Mouse (Mus musculus) frontal cortex, adult 2 months (tissue): ENCODE results near the gene Nmt1. TPM values are rescaled to one million over a fixed set of nuclear protein-coding genes. Genes with fewer than 3 reads are reported as not detected.
A peak's percentile ranks its signal among the peaks of the same experiment; 100 is the strongest.

ENCODE experiments used
- DNase-seq, 2 experiments: peaks; one replicate each; pipeline ENCODE4 v3.0.0; 2022; ENCODE audit warnings: low spot score in 1 of 2; ENCODE audit errors: extremely low spot score in 1 of 2
- polyA plus RNA-seq: library from polyadenylated mRNA; depleted of rRNA; stranded (reverse); fragments of >200 nt; gene quantifications from 2 replicates; pipeline ENCODE4 v1.2.3, GENCODE M21; 2012; rRNA removed

Nmt1 gene
- polyA plus RNA-seq, 1 experiment, result 81.3 TPM

DNA sequence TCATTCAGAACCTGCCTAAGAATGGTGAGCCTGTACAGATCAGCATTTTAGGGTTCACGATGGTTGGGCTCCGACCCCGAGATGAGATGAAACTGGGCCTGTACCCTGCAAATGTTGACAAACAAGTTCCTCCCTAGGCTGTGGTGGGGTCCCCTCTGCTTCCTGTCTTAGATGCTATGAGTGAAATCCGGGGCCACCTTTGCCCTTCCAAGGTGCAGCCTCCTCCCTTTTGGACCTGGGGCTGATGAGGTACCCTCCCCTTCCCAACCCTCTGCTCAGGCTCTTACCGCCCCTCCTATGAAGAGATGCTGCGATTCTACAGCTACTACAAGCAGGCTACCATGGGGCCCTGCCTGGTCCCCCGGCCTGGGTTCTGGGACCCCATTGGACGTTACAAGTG is 75.6 kb downstream of the Nmt1 start:
- no peak for DNase-seq

DNA sequence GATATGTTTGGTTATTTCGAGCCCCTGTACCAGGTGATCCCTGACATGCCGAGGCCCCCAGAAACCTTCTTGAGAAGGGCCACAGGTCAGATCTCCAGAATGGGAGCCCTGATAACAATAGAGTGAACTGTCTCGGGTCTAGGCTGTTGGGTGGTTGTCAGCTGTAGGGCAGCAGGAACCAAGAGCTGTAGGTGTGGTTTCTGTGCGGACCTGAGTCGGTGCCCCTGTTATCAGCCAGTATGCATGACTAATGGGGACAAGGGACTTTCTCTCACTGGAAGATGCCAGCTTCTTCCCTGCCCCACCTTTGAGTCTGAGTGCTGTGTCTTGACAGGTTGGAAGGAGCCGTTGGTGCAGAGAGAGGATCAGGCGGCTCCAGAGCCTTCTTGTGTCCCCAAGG is 76.5 kb downstream of the Nmt1 start:
- no peak for DNase-seq

DNA sequence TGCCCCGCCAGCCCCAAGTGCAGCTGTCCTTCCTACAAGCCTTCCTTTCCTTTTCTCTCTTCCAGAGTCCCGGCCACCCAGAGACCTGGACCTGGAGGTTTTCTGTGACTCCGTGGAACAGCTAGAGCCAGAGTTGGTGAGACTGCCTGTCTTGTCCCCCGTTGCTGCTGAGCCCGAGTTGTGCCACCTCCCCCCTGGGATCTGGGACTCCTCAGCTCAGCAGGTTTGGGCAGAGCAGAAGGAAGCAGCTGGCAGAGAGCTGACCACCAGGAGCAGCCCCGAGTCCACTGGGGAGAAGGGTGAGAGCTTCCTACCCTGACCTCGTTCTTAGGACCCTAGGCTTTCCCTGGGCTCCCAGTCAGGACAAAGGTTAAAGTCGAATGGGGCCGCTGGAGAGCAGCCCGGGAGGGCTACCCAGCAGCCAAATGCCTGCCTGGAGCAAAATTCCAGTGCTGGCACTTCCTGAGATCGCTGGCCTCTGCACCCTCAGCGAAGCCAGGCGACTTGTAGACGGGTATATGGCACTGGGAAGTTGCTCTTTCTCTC is 77.3 kb downstream of the Nmt1 start:
- no peak for DNase-seq

DNA sequence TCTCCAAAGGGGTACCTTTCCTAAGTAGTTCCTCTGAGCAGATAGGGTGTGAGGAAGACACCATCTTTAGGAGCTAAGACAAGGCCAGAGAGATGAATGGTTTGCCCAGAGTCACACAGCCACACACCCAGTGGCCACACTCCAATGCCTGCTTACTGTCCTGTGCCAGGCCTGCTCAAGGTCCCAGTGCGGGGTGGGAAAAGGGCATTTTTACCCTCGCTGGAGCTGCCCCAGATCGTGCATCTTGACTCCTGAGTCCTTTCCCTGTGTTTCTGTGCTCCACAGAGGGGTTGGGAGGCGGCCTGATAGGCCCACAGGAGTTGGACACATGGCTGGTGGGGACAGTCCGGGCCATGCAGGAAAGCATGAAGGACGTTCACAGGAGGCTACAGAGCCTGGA is 77.8 kb downstream of the Nmt1 start:
- DNase-seq, result no peak

DNA sequence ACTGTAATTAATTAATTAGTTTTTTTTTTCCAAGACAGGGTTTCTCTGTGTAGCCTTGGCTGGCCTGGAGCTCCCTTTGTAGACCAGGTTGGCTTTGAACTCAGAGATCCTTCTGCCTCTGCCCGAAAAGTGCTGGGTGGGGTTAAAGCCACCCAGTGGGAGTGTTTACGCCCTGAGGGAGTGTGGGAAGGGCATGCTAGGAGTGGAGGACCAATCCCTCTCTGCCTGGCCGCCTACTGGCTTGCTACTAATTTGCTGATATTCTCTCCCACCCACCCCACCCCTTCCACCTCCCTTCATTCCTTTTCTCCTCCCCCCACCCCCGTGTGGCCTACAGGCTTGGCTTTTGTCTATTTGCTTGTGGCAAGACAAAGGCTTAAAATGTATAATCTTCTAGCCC is 78.4 kb downstream of the Nmt1 start:
- no peak for DNase-seq

DNA sequence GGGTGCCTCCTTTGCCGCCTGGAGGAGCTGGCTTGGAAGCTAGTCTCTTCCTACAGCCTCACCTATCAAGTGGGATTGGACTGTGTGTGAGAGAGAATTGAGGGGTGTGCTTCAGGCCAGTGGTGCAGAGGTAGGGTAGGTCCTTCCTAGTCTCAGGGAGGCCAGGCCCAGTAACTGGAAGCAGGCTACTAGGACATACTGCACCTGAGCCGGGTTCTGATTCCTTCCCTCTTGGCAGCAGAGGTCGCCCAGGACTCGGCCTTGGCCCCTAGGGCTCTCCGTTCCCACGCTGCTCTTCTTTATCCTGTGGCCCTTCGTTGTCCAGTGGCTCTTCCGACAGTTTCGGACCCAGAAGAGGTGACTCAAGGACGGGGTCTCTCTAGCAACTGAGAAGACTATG is 83.3 kb downstream of the Nmt1 start:
- no peak for DNase-seq

DNA sequence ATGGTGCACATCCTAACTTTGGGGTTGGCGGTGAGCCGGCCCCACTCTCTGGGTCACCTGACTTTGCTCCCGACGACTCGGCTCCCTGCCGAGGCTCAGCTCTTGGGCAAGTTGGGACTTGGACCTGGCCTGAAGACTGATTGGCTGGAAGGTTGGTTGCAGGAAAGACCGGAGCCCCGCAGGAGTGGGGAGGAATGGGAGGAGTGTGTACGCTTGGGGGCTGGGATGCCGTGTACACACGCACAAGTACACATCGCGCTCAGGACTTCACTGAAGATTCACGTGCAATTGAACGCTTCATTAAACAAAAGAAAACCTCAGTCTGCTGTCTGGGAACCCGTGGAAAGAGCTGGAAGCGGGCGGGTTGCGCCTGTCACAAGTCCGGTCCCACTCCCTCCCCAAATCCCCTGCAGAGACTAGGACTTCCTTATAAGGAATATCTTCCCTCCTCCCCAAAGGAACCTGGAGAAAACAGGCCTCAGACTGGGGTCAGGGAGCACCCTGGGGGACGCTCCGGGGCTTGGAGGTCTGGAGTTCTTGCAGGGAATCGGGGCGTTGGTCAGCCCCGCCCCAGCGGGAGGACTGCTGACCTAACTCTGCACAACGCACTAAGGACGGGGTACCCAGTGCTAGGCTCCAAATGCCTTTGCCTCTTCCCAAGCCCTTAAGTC is 84.0 kb downstream of the Nmt1 start:
- no peak for DNase-seq

DNA sequence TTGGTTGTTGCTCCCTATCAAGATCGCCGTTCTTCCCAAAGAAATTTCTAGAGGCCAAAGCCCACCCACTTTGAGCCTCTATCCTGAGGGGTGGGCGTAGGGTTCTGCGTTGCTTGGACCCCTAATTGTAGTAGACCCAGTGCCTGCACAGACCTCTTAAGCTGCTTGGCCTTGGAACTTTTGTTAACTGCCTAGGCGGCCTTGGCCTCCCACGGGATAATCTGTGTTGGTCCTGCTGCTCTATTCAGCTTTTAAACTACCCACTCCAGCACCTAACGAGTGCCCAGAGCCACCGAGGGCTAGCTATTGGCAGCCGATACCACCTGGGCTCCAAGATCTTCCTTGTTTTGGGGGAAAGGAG is 84.5 kb downstream of the Nmt1 start:
- no peak for DNase-seq

DNA sequence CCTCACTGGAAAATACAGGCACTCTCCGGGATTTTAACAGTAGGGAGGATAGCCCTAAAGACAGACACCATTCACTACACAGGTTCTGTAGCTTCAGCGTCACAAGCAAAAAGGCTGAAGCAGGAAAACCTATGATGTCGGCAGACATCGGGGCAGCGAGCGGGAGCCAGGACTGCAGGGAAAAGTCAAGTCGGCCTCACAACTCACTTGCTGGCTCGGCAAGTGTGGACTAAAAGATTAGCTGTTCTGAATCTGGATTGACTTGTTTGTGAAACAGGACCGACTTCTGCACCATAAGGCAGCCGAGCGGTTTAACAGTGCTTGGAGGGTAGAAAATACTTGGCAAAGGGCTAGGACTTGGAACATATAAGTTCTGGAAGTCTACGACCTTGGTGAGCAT is 85.0 kb downstream of the Nmt1 start:
- no peak for DNase-seq

DNA sequence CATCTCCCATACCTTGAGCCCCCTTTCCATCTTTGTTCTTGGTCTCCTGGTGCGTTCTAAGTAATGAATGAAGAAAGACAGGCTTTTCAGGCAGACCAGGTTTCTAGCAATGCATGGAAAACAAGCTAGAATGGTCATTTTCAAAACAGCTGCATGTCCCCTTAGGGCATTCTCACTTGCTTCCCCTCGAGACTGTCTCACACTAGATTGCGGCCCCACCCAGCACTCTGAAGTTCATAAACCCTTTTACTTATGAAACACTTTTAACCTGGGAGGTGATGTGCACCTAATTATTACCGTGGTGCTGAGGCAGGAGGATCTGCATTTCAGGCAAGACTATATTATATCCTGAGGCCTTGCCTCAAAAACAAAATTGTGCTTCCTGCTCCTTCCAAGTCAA is 85.8 kb downstream of the Nmt1 start:
- DNase-seq, result no peak

DNA sequence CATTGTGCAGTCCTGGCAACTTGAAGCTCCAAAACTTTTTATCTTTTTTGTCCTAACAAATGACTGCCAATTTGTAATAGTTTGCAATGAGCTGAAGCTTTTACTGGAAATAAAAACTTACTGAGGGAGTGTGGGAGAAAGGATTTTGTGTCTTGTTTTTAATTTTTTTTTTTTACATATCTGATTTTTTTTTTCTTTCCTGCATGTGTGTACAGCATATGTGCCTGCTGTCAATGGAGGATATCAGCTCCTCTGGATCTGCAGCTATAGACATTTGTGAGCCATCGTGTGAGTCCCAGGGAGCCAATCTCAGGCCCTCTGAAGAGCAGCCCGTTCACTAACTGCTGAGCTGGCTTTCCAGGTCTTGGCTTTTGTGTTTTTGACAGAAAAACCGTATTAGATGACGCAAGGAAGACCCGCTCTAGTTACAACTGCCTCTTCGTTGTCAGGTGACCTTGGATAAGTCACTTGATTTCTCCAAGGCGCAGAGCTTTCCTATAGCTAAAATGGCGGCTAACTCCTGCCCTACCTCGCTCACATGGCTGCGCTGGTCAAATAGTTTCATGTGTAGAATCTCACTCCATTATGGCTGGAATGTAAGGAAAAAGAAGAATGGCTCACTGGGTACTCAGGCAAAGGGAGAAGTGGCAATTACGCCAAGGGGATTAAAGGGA is 86.4 kb downstream of the Nmt1 start:
- DNase-seq, result no peak

DNA sequence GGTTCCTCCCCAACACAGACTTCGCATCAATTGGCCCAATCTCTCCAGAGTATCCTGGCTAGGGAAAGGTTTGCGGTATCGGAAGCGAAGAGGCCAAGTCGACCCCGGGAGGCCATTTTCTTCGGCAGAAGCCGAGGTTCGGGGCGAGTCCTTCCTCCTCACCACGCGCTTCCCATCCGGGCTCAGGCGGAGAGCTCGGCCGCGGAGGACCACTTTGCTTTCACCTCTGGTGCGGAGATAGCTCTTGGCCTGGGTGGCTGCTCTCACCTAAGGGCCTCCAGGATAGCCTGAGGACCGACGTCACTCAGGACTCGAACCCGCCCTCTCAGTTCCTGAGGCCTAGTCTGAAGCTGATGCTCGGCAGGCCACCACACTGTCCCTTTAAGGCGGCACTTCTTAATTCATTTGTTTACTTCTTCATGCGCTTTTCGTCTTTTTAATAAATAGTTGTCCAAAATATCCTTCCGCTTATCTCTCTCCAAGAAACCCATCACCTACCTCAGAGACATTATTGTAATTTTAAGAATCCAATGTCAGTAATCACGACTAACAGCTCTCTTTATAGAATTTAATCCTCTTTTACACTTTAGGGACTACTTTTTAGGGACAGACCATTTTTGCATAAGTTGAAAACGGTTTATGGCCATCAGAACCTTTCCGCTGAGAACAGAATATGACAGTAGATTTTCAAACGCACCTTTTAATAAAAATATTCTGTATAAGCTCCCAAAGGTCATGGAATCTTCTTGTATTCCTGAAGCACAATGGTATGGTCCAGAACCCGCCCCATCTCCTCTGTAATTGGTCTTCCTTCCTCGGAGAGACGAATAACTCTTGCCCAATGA is 87.4 kb downstream of the Nmt1 start:
- peak; percentile 78 to 85 for DNase-seq

DNA sequence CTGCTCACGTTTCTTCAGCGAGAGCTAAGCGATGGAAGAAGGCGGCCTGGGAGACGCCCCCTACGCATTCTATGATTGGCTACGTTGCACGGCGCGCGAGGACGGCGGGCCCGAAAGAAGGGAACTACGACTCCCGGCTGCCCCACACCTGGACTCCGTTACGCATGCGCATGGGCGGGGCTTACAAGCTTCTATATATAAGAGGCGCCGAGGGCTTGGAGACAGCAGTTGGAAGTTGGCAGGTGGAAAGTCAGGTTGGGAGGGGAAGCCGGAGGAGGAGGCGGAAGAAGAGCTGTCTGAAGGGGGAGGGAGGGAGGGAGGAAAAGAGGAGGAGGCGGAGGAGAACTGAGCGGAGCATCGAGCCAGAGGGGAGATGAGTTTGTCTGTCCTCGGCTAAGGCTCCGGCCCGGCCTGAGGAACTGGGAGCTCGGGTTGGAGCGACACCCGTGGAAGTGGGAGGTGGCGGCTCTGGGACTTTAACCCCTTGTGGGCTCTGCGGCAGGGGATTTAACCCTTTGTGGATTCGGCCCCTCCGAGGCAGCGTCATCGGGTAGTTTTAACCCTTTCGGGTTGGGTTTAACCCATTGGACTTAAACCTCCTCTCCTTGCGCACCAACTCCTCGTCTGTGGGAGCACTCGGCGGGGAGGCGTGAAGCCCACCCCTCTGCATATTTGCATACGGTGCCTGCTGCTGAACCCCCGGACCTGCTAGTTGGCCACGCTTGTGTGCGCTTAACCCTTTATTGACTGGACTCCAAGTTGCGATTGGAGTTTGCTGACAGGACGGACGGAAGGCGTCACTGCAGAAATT is 88.2 kb downstream of the Nmt1 start, which contains the start of gene Hexim1:
Gene Hexim1 (plus strand): TSS at position 224 of the 811 bp plus-strand sequence.
- DNase-seq, result peak; percentile 99 to 100

DNA sequence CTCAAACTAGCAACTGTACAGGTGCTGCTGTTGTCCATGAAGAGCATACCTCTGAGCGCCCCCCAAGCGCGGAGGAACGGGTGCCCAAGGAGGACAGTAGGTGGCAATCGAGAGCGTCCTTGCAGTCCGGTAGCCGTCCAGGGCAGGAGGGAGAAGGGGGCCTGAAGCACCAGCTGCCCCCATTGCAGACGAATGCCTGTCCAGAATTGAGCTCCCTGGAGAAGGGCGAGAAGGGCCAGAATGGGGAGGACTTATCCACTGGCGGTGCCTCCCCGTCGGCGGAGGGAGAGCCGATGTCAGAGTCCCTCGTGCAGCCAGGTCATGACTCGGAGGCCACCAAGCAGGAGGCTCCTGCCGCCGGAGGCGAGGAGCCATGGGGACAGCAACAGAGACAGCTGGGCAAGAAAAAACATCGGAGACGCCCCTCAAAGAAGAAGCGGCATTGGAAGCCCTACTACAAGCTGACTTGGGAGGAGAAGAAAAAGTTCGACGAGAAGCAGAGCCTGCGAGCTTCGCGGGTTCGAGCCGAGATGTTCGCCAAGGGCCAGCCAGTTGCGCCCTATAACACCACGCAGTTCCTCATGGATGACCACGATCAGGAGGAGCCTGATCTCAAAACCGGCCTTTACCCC is 89.1 kb downstream of the Nmt1 start:
- peak in 1 of 2 experiments; percentile 75 for DNase-seq

DNA sequence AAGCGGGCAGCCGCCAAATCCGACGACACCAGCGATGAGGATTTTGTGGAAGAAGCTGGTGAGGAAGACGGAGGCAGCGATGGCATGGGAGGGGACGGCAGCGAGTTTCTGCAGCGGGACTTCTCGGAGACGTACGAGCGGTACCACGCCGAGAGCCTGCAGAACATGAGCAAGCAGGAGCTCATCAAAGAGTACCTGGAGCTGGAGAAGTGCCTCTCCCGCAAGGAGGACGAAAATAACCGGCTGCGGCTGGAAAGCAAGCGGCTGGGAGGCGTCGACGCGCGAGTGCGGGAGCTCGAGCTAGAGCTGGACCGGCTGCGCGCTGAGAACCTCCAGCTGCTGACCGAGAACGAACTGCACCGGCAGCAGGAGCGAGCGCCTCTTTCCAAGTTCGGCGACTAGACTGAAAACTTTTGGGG is 89.6 kb downstream of the Nmt1 start:
- peak in 1 of 2 experiments; percentile 41 for DNase-seq

Other genes with a start within 250 kb of the Nmt1 start
- gene Gjc1, start 208.5 kb upstream of the Nmt1 start, polyA plus RNA-seq, result 6.9 and 8.1 TPM in 2 replicates
- 10.4 and 11.6 TPM in 2 replicates for gene Higd1b, start 192.3 kb upstream of the Nmt1 start, polyA plus RNA-seq
- 82.0 and 85.4 TPM in 2 replicates for gene Eftud2, start 147.2 kb upstream of the Nmt1 start, polyA plus RNA-seq
- gene Ccdc103, start 147.0 kb upstream of the Nmt1 start, polyA plus RNA-seq, result 2.1 and 2.3 TPM in 2 replicates
- 0.06 TPM in 1 of 2 replicates, not detected in the other for gene Fam187a, start 143.0 kb upstream of the Nmt1 start, polyA plus RNA-seq
- gene Gfap, start 127.3 kb upstream of the Nmt1 start, polyA plus RNA-seq, result 201 and 202 TPM in 2 replicates
- gene Kif18b, start 103.1 kb upstream of the Nmt1 start, polyA plus RNA-seq, result 0.30 and 0.32 TPM in 2 replicates
- gene C1ql1, start 81.5 kb upstream of the Nmt1 start, polyA plus RNA-seq, result 20.0 and 24.4 TPM in 2 replicates
- gene Dcakd, start 143 bp downstream of the Nmt1 start, polyA plus RNA-seq, result 88.0 and 94.5 TPM in 2 replicates
- gene Plcd3, start 73.5 kb downstream of the Nmt1 start, polyA plus RNA-seq, result 12.3 and 13.3 TPM in 2 replicates
- gene Acbd4, start 73.5 kb downstream of the Nmt1 start, polyA plus RNA-seq, result 38.1 and 44.9 TPM in 2 replicates
- gene Hexim1, start 88.0 kb downstream of the Nmt1 start, polyA plus RNA-seq, result 25.6 and 25.8 TPM in 2 replicates
- 11.5 and 14.1 TPM in 2 replicates for gene Hexim2, start 104.2 kb downstream of the Nmt1 start, polyA plus RNA-seq
- 76.2 and 85.2 TPM in 2 replicates for gene Fmnl1, start 142.9 kb downstream of the Nmt1 start, polyA plus RNA-seq
- 5.3 and 6.0 TPM in 2 replicates for gene 1700023F06Rik, start 180.4 kb downstream of the Nmt1 start, polyA plus RNA-seq
- gene Spata32, start 190.2 kb downstream of the Nmt1 start, polyA plus RNA-seq, result 1.4 and 1.5 TPM in 2 replicates
- gene Map3k14, start 239.3 kb downstream of the Nmt1 start, polyA plus RNA-seq, result 3.8 and 4.3 TPM in 2 replicates